Mouse (Mus musculus): Measurements from ENCODE around the gene Tssc4. TPM values are rescaled to one million over a fixed set of nuclear protein-coding genes. Genes with fewer than 3 reads are reported as not detected.
A peak's percentile ranks its signal among the peaks of the same experiment; 100 is the strongest.

Gene Tssc4
- polyA plus RNA-seq, 1 experiment from 2014 or later = 71.8 TPM

- Histone ChIP-seq H3K36me3 (ENCODE audit: control insufficient read depth, insufficient read depth, low read length) (no peaks in the 10 kb centered on the region), H3K4me1 (ENCODE audit: control insufficient read depth, insufficient read depth, low read length) (no peaks in the 10 kb centered on the region), H3K27ac (ENCODE audit: low read depth, low read length) (no peak overlapping the region), H3K9ac (replicated peaks; ENCODE audit: low read depth, low read length) (no peak overlapping the region), H3K4me2 (ENCODE audit: low read depth, low read length) (no peak overlapping the region), H3K4me3 (ENCODE audit: low read depth, low read length) (no peak overlapping the region), H3K9me3 (ENCODE audit: control insufficient read depth, low read length) (no peaks in the 10 kb centered on the region), H3K27me3 (ENCODE audit: control insufficient read depth, insufficient read depth, low read length) (no peaks in the 10 kb centered on the region)
- WGBS = 73% methylated on average over 3 of the region's 3 CpGs
- ATAC-seq (ENCODE audit: low read depth) = no peak
These were observed 24.8 kb downstream of the Tssc4 start for GRCm38 (mm10) chr7:143093847-143094246.

- Histone ChIP-seq H3K9me3 (ENCODE audit: control insufficient read depth, low read length) (no peaks in the 10 kb centered on the region), H3K9ac (replicated peaks; ENCODE audit: low read depth, low read length) (no peak within 1 kb of the TSS), H3K4me1 (ENCODE audit: control insufficient read depth, insufficient read depth, low read length) (no peaks in the 10 kb centered on the region), H3K4me2 (ENCODE audit: low read depth, low read length) (no peak within 1 kb of the TSS), H3K27ac (ENCODE audit: low read depth, low read length) (no peak within 1 kb of the TSS), H3K27me3 (ENCODE audit: control insufficient read depth, insufficient read depth, low read length) (no peaks in the 10 kb centered on the region), H3K4me3 (ENCODE audit: low read depth, low read length) (no peak within 1 kb of the TSS), H3K36me3 (ENCODE audit: control insufficient read depth, insufficient read depth, low read length) (no peaks in the 10 kb centered on the region)
- 47% methylated on average over 10 of the region's 10 CpGs for WGBS
- no peak for ATAC-seq (ENCODE audit: low read depth)
These were observed 25.8 kb downstream of the Tssc4 start, which contains the start of gene Trpm5 for GRCm38 (mm10) chr7:143094592-143095553. Gene Trpm5 (minus strand): TSS chr7:143094642.

GRCm38 (mm10) chr7:143095554-143095907 lies 26.5 kb downstream of the Tssc4 start:
- no peaks in the 10 kb centered on the region for H3K4me1 ChIP-seq (ENCODE audit: control insufficient read depth, insufficient read depth, low read length)
- H3K27ac ChIP-seq (ENCODE audit: low read depth, low read length) = no peak overlapping the region
- ATAC-seq (ENCODE audit: low read depth) = no peak
- H3K4me3 ChIP-seq (ENCODE audit: low read depth, low read length) = no peak overlapping the region
- H3K27me3 ChIP-seq (ENCODE audit: control insufficient read depth, insufficient read depth, low read length) = no peaks in the 10 kb centered on the region
- no peak overlapping the region for H3K9ac ChIP-seq (replicated peaks; ENCODE audit: low read depth, low read length)
- no peaks in the 10 kb centered on the region for H3K36me3 ChIP-seq (ENCODE audit: control insufficient read depth, insufficient read depth, low read length)
- no peaks in the 10 kb centered on the region for H3K9me3 ChIP-seq (ENCODE audit: control insufficient read depth, low read length)
- WGBS = 50% methylated on average over 1 of the region's 1 CpGs
- H3K4me2 ChIP-seq (ENCODE audit: low read depth, low read length) = no peak overlapping the region

GRCm38 (mm10) chr7:143100759-143101158 lies 31.7 kb downstream of the Tssc4 start:
- Histone ChIP-seq H3K4me1 (ENCODE audit: control insufficient read depth, insufficient read depth, low read length) (no peaks in the 10 kb centered on the region), H3K9ac (replicated peaks; ENCODE audit: low read depth, low read length) (no peak overlapping the region), H3K4me2 (ENCODE audit: low read depth, low read length) (no peak overlapping the region), H3K4me3 (ENCODE audit: low read depth, low read length) (no peak overlapping the region), H3K36me3 (ENCODE audit: control insufficient read depth, insufficient read depth, low read length) (no peaks in the 10 kb centered on the region), H3K9me3 (ENCODE audit: control insufficient read depth, low read length) (no peaks in the 10 kb centered on the region), H3K27me3 (ENCODE audit: control insufficient read depth, insufficient read depth, low read length) (peaks cover 2% of the 10 kb centered on the region; the same call in 1 of the 2 replicates), H3K27ac (ENCODE audit: low read depth, low read length) (no peak overlapping the region)
- ATAC-seq (ENCODE audit: low read depth) = no peak
- WGBS = 72% methylated on average over 4 of the region's 4 CpGs

- H3K27me3 ChIP-seq (ENCODE audit: control insufficient read depth, insufficient read depth, low read length) = peaks cover 34% of the 10 kb centered on the region
- H3K9ac ChIP-seq (replicated peaks; ENCODE audit: low read depth, low read length) = no peak overlapping the region
- 65% methylated on average over 11 of the region's 11 CpGs for WGBS
- no peak overlapping the region for H3K4me2 ChIP-seq (ENCODE audit: low read depth, low read length)
- H3K27ac ChIP-seq (ENCODE audit: low read depth, low read length) = no peak overlapping the region
- H3K4me1 ChIP-seq (ENCODE audit: control insufficient read depth, insufficient read depth, low read length) = 0 out of 2 replicates have a peak, but pooled peaks cover 5% of the 10 kb centered on the region
- H3K36me3 ChIP-seq (ENCODE audit: control insufficient read depth, insufficient read depth, low read length) = no peaks in the 10 kb centered on the region
- no peak for ATAC-seq (ENCODE audit: low read depth)
- H3K9me3 ChIP-seq (ENCODE audit: control insufficient read depth, low read length) = no peaks in the 10 kb centered on the region
- H3K4me3 ChIP-seq (ENCODE audit: low read depth, low read length) = no peak overlapping the region
These were observed 36.3 kb downstream of the Tssc4 start for GRCm38 (mm10) chr7:143105258-143105897.

GRCm38 (mm10) chr7:143106062-143106461 lies 37.0 kb downstream of the Tssc4 start, which contains the start of gene Kcnq1:
Gene Kcnq1 (plus strand): TSS chr7:143106362.
- ATAC-seq (ENCODE audit: low read depth) = no peak
- Histone ChIP-seq H3K4me3 (ENCODE audit: low read depth, low read length) (peak within 1 kb of the TSS; percentile 13), H3K27ac (ENCODE audit: low read depth, low read length) (no peak within 1 kb of the TSS), H3K4me2 (ENCODE audit: low read depth, low read length) (peak within 1 kb of the TSS; percentile 41), H3K9ac (replicated peaks; ENCODE audit: low read depth, low read length) (no peak within 1 kb of the TSS), H3K27me3 (ENCODE audit: control insufficient read depth, insufficient read depth, low read length) (peaks cover 34% of the 10 kb centered on the region), H3K9me3 (ENCODE audit: control insufficient read depth, low read length) (no peaks in the 10 kb centered on the region), H3K36me3 (ENCODE audit: control insufficient read depth, insufficient read depth, low read length) (no peaks in the 10 kb centered on the region), H3K4me1 (ENCODE audit: control insufficient read depth, insufficient read depth, low read length) (0 out of 2 replicates have a peak, but pooled peaks cover 5% of the 10 kb centered on the region)
- WGBS = 77% methylated on average over 4 of the region's 4 CpGs

- Histone ChIP-seq H3K9ac (replicated peaks; ENCODE audit: low read depth, low read length) (no peak overlapping the region), H3K27me3 (ENCODE audit: control insufficient read depth, insufficient read depth, low read length) (peaks cover 34% of the 10 kb centered on the region), H3K4me2 (ENCODE audit: low read depth, low read length) (peak overlapping the region; percentile 41), H3K4me3 (ENCODE audit: low read depth, low read length) (peak overlapping the region; percentile 13), H3K36me3 (ENCODE audit: control insufficient read depth, insufficient read depth, low read length) (no peaks in the 10 kb centered on the region), H3K4me1 (ENCODE audit: control insufficient read depth, insufficient read depth, low read length) (0 out of 2 replicates have a peak, but pooled peaks cover 5% of the 10 kb centered on the region), H3K9me3 (ENCODE audit: control insufficient read depth, low read length) (no peaks in the 10 kb centered on the region), H3K27ac (ENCODE audit: low read depth, low read length) (no peak overlapping the region)
- WGBS = 8% methylated on average over 45 of the region's 57 CpGs
- ATAC-seq (ENCODE audit: low read depth) = no peak
These were observed 37.8 kb downstream of the Tssc4 start for GRCm38 (mm10) chr7:143106672-143107465.

- Histone ChIP-seq H3K4me3 (ENCODE audit: low read depth, low read length) (no peak overlapping the region), H3K27ac (ENCODE audit: low read depth, low read length) (no peak overlapping the region), H3K9ac (replicated peaks; ENCODE audit: low read depth, low read length) (no peak overlapping the region), H3K4me2 (ENCODE audit: low read depth, low read length) (no peak overlapping the region), H3K27me3 (ENCODE audit: control insufficient read depth, insufficient read depth, low read length) (peaks cover 34% of the 10 kb centered on the region), H3K9me3 (ENCODE audit: control insufficient read depth, low read length) (no peaks in the 10 kb centered on the region), H3K4me1 (ENCODE audit: control insufficient read depth, insufficient read depth, low read length) (0 out of 2 replicates have a peak, but pooled peaks cover 5% of the 10 kb centered on the region), H3K36me3 (ENCODE audit: control insufficient read depth, insufficient read depth, low read length) (no peaks in the 10 kb centered on the region)
- no peak for ATAC-seq (ENCODE audit: low read depth)
- WGBS = 50% methylated on average over 5 of the region's 5 CpGs
These were observed 39.2 kb downstream of the Tssc4 start for GRCm38 (mm10) chr7:143108200-143108599.
